Mouse (Mus musculus) stomach, embryonic 14.5 days (tissue): Measurements from ENCODE around the gene Ctbp2. TPM values are rescaled to one million over a fixed set of nuclear protein-coding genes. Genes with fewer than 3 reads are reported as not detected.
A peak's percentile ranks its signal among the peaks of the same experiment; 100 is the strongest.

Experiments
- ATAC-seq: fragments of 200-750 bp; cut with Nextera tagmentation; 2 replicates; pipeline ENCODE4 v1.8.0; 2017; ENCODE audit warnings: low read depth, moderate TSS enrichment; ENCODE audit not compliant: insufficient number of reproducible peaks, insufficient read depth, low FRiP score
- H3K27ac ChIP-seq: fragments of 300-500 bp; sonication (generic); 2 replicates; pipeline ENCODE4 v1.5.1; 2014; ENCODE audit warnings: mild to moderate bottlenecking, low read length, moderate library complexity, mixed read lengths
- H3K27me3 ChIP-seq: fragments of 300-500 bp; sonication (generic); 2 replicates; pipeline ENCODE4 v1.6.1; 2014; ENCODE audit warnings: low read length, control low read depth, mixed read lengths; ENCODE audit not compliant: control insufficient read depth, insufficient read depth
- H3K36me3 ChIP-seq: fragments of 300-500 bp; sonication (generic); 2 replicates; pipeline ENCODE4 v1.6.1; 2014; ENCODE audit warnings: mild to moderate bottlenecking, control low read depth, low read length, moderate library complexity, mixed read lengths; ENCODE audit not compliant: control insufficient read depth, insufficient read depth
- H3K4me1 ChIP-seq: fragments of 300-500 bp; sonication (generic); 2 replicates; pipeline ENCODE4 v1.6.1; 2014; ENCODE audit warnings: low read length, control low read depth, mixed read lengths; ENCODE audit not compliant: control insufficient read depth, insufficient read depth
- H3K4me2 ChIP-seq: fragments of 300-500 bp; sonication (generic); replicated peaks from 2 replicates; pipeline ENCODE4 v1.6.1; 2014; ENCODE audit warnings: low read depth, low read length, control low read depth
- H3K4me3 ChIP-seq: fragments of 300-500 bp; sonication (generic); 2 replicates; pipeline ENCODE4 v1.5.1; 2014; ENCODE audit warnings: low read depth, low read length, control low read depth
- H3K9ac ChIP-seq: fragments of 300-500 bp; sonication (generic); replicated peaks from 2 replicates; pipeline ENCODE4 v1.6.1; 2014; ENCODE audit warnings: low read depth, mild to moderate bottlenecking, control low read depth, low read length, moderate library complexity, mixed read lengths
- H3K9me3 ChIP-seq: fragments of 300-500 bp; sonication (generic); 2 replicates; pipeline ENCODE4 v1.6.1; 2016; ENCODE audit warnings: low read depth, low read length, control low read depth; ENCODE audit not compliant: control insufficient read depth
- WGBS: fragments of 180-500 bp; shearing (Covaris S2); extraction: QIAGEN DNeasy Blood & Tissue Kit; methylation state at CpG from one replicate; pipeline ENCODE4 v1.1.7; 2014; 5-methylcytosine and 5-hydroxymethylcytosine counted together
- polyA plus RNA-seq: library from polyadenylated mRNA; unstranded; fragments of >200 nt; fragmentation: Nextera tagmentation; extraction: Ambion mirVana; gene quantifications from 2 replicates; pipeline ENCODE4 v1.2.1, GENCODE M21; 2014

Ctbp2 gene
- polyA plus RNA-seq, 1 experiment from 2014 or later, result 120 TPM

- Histone ChIP-seq H3K4me3 (no peak overlapping the region), H3K27me3 (no peaks in the 10 kb centered on the region), H3K4me1 (peaks cover 17% of the 10 kb centered on the region), H3K36me3 (no peaks in the 10 kb centered on the region; the same call in 1 of the 2 replicates), H3K9ac (no peak overlapping the region), H3K4me2 (no peak overlapping the region), H3K27ac (no peak overlapping the region), H3K9me3 (no peaks in the 10 kb centered on the region)
- ATAC-seq, result no peak
- WGBS, result 94% methylated on average over 5 of the region's 5 CpGs
Observed at GRCm38 (mm10) chr7:133054486-133054885, 69.7 kb downstream of the Ctbp2 start.

GRCm38 (mm10) chr7:133053757-133054156 is 70.4 kb downstream of the Ctbp2 start:
- 78% methylated on average over 9 of the region's 9 CpGs for WGBS
- no peak overlapping the region for H3K4me3 ChIP-seq
- no peak overlapping the region for H3K27ac ChIP-seq
- no peak for ATAC-seq
- H3K9me3 ChIP-seq, result no peaks in the 10 kb centered on the region
- peaks cover 11% of the 10 kb centered on the region; the same call in 1 of the 2 replicates for H3K4me1 ChIP-seq
- no peak overlapping the region for H3K4me2 ChIP-seq
- no peaks in the 10 kb centered on the region for H3K27me3 ChIP-seq
- no peak overlapping the region for H3K9ac ChIP-seq
- H3K36me3 ChIP-seq, result no peaks in the 10 kb centered on the region; the same call in 1 of the 2 replicates

DNA sequence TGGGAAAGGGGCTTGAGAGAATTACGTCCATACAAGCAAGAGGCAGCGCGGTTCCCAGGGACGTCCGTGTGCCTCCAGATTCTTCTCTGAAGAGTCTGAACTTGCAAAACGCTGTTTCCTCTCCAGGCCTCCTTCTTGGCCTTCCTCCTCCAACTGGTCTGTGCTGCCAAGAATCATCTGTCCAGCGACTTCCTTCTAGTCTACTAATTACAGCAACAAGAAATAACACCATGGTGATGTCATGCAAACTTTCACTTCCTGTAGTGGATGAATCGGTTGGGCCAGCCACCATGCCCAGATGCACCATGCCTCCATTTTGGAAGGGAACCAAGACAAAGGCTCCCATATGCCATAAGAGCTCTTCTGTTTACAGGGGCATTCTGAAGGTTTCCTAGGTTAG is 71.3 kb downstream of the Ctbp2 start:
- Histone ChIP-seq H3K9me3 (no peaks in the 10 kb centered on the region), H3K27ac (no peak overlapping the region; the same call in 1 of the 2 replicates), H3K4me2 (no peak overlapping the region), H3K9ac (no peak overlapping the region), H3K36me3 (no peaks in the 10 kb centered on the region; the same call in 1 of the 2 replicates), H3K4me1 (peaks cover 18% of the 10 kb centered on the region; the same call in 1 of the 2 replicates), H3K4me3 (no peak overlapping the region), H3K27me3 (no peaks in the 10 kb centered on the region)
- WGBS, result 62% methylated on average over 8 of the region's 8 CpGs
- no peak for ATAC-seq

DNA sequence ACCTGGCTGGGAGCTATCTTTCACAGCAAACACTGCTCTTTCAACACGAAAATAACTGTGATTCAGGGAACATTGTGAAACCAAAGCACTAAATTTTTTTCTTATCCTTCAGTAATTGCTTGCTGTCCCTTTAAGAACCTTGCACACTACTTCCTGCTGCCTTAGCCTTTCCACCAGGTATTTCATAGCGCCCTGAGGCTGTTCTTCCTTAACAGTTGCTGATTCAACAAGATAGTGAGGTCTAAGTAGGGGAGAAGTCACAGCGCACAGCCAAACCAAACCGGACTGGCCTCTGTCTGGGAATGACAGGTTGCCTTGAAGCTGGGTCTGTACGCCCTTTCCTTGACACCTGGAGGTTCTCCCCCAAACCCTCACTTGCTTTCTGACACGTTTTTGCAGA is 73.5 kb downstream of the Ctbp2 start:
- ATAC-seq, result no peak
- no peak overlapping the region for H3K4me2 ChIP-seq
- no peak overlapping the region for H3K9ac ChIP-seq
- H3K4me1 ChIP-seq, result peaks cover 24% of the 10 kb centered on the region; the same call in 1 of the 2 replicates
- no peaks in the 10 kb centered on the region for H3K27me3 ChIP-seq
- H3K9me3 ChIP-seq, result no peaks in the 10 kb centered on the region
- no peak overlapping the region for H3K27ac ChIP-seq
- H3K36me3 ChIP-seq, result no peaks in the 10 kb centered on the region; the same call in 1 of the 2 replicates
- no peak overlapping the region for H3K4me3 ChIP-seq
- 43% methylated on average over 6 of the region's 6 CpGs for WGBS

DNA sequence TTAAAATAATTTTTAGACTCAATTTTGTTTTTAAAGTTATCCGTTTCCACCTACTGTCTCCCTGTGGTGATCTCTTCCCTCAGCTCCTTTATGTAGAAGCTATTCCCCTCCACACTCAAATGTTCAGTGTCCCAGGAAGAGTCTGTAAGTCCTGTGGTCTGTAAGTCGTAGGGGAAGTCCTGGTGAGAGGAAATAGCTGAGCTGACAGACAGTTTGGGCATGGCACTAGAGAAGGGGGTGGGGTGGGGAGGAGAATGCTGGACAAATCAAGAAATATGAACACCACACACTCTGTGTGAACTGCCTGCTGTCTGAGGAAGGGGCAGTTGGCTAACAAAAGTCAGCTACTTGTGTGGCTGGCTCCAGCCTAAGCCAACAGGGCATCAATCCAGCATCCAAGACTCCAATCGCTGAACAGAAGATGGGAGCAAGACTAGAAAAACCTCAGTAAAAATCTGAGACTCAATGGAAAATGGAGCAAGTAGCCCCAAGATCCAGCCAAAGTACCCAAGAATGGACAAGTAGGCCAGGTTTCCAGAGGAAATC is 76.0 kb downstream of the Ctbp2 start:
- no peak for ATAC-seq

DNA sequence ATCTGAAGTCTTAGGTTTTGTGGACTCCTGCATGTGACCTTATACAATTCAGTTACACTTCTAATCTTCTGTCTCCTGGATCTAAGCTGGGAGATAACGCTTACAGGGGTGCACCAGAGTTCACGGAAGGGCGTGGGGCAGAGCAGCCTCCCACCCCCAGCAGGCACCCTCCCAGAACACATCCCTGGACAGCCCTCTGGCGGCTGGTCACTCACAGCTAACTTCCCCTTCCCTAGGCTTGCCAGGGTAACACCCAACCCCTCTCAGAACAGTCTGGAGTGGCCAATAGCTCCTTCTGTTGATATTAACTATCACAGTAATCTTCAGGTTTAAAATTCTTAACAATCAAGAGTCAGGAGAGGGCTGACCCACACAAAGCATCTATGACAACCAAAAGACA is 76.9 kb downstream of the Ctbp2 start:
- no peaks in the 10 kb centered on the region for H3K9me3 ChIP-seq
- no peak overlapping the region for H3K4me2 ChIP-seq
- no peaks in the 10 kb centered on the region for H3K27me3 ChIP-seq
- H3K4me3 ChIP-seq, result no peak overlapping the region
- 67% methylated on average over 4 of the region's 4 CpGs for whole genome bisulfite sequencing
- H3K36me3 ChIP-seq, result peaks cover 4% of the 10 kb centered on the region
- H3K27ac ChIP-seq, result no peak overlapping the region
- H3K9ac ChIP-seq, result no peak overlapping the region
- no peak for ATAC-seq
- peaks cover 22% of the 10 kb centered on the region; the same call in 1 of the 2 replicates for H3K4me1 ChIP-seq

More for the DNA sequence above, 76.0 kb downstream of the Ctbp2 start:
- Histone ChIP-seq H3K36me3 (peaks cover 4% of the 10 kb centered on the region), H3K4me3 (no peak overlapping the region), H3K27me3 (no peaks in the 10 kb centered on the region), H3K4me1 (peaks cover 26% of the 10 kb centered on the region; the same call in 1 of the 2 replicates), H3K9me3 (no peaks in the 10 kb centered on the region), H3K4me2 (no peak overlapping the region), H3K9ac (no peak overlapping the region), H3K27ac (no peak overlapping the region)
- WGBS, result 66% methylated on average over 3 of the region's 3 CpGs

- no peak overlapping the region for H3K4me3 ChIP-seq
- WGBS, result 55% methylated on average over 4 of the region's 4 CpGs
- no peaks in the 10 kb centered on the region for H3K9me3 ChIP-seq
- peaks cover 43% of the 10 kb centered on the region for H3K4me1 ChIP-seq
- no peak overlapping the region for H3K9ac ChIP-seq
- H3K36me3 ChIP-seq, result peaks cover 4% of the 10 kb centered on the region; the same call in 1 of the 2 replicates
- H3K27me3 ChIP-seq, result no peaks in the 10 kb centered on the region
- no peak overlapping the region for H3K4me2 ChIP-seq
- H3K27ac ChIP-seq, result no peak overlapping the region
- no peak for ATAC-seq
Observed at GRCm38 (mm10) chr7:133044721-133045120, 79.4 kb downstream of the Ctbp2 start.

DNA sequence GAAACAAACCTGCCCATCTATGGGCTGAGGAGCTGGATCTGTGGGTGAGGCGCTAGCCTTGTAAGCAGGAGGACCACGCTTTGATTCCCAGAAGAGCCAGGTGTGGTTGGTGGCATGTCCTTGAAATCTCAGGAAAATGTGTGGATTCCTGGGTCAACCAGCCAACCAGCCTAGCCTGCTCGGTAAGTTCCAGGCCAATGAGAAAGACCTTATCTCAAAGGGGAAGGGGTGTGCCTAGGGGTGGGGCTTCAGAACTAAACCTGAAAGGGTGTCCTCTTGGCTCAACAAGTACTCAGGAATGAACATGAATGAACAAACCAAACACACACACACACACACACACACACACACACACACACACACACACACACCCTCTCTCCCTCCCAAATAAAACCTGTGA is 82.4 kb downstream of the Ctbp2 start:
- Histone ChIP-seq H3K27ac (peak overlapping the region; percentile 74), H3K4me2 (no peak overlapping the region), H3K9ac (no peak overlapping the region), H3K27me3 (no peaks in the 10 kb centered on the region), H3K4me1 (peaks cover 50% of the 10 kb centered on the region), H3K36me3 (peaks cover 4% of the 10 kb centered on the region; the same call in 1 of the 2 replicates), H3K9me3 (no peaks in the 10 kb centered on the region), H3K4me3 (no peak overlapping the region)
- ATAC-seq, result peak; percentile 85
- WGBS, result 61% methylated on average over 3 of the region's 3 CpGs
